Mouse (Mus musculus): Measurements from ENCODE around the gene Plekha6.

DNA sequence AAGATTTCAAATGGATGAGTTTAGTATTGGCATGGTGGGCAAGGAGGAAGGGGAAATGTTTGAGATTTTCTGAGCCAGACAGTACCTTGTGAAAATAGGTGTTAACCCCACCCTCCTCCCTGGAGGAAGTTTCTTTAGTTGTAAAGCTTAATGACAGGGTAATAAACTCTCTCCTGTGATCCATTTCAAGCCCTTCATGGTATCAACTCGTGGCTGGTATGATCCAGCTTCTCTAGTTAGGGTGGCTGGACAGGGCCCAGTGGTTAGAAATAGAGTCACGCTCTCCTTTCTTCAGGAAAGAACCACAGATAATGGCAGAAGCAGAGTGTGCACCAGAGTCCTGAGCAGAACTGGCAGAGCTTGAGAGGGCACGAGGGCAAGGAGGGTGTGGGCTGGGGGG, 57.4 kb downstream of the Plekha6 start:
- TF ChIP-seq CTCF (IDR thresholded peaks at IDR 0.05; ENCODE audit: borderline replicate concordance, insufficient read depth, low read length): no peak
- TF ChIP-seq POLR2A (IDR thresholded peaks at IDR 0.05; ENCODE audit: low read depth, low read length): no peak

Measured in embryonic fibroblast, embryonic 13.5 days (primary cell).